Mouse (Mus musculus) thymus, adult 18-20 months (tissue): ENCODE data around the gene Kcng3.

ENCODE experiments used
- DNase-seq, 2 experiments: peaks; one replicate each; pipeline ENCODE4 v3.0.0; 2022; ENCODE audit warnings: mixed read lengths in 2 of 2

The Kcng3 gene

GRCm38 (mm10) chr17:83554997-83555396 is 76.7 kb downstream of the Kcng3 start:
- DNase-seq, result no peak

GRCm38 (mm10) chr17:83548501-83549233 is 83.0 kb downstream of the Kcng3 start:
- DNase-seq, result peak in 1 of 2 experiments; percentile 33

GRCm38 (mm10) chr17:83547145-83547544 is 84.5 kb downstream of the Kcng3 start:
- DNase-seq, result no peak

GRCm38 (mm10) chr17:83545756-83546742 is 85.6 kb downstream of the Kcng3 start:
- DNase-seq, result no peak

- DNase-seq, result no peak
Observed at GRCm38 (mm10) chr17:83545259-83545658, 86.4 kb downstream of the Kcng3 start.

- no peak for DNase-seq
Observed at GRCm38 (mm10) chr17:83542424-83542823, 89.3 kb downstream of the Kcng3 start.

GRCm38 (mm10) chr17:83539262-83540037 is 92.2 kb downstream of the Kcng3 start:
- no peak for DNase-seq

GRCm38 (mm10) chr17:83538694-83539093 is 93.0 kb downstream of the Kcng3 start:
- no peak for DNase-seq

- no peak for DNase-seq
Observed at GRCm38 (mm10) chr17:83538141-83538540, 93.6 kb downstream of the Kcng3 start.
